Comparison of ENCODE assay signal across 8 mouse cellular contexts in the genomic region with DNA sequence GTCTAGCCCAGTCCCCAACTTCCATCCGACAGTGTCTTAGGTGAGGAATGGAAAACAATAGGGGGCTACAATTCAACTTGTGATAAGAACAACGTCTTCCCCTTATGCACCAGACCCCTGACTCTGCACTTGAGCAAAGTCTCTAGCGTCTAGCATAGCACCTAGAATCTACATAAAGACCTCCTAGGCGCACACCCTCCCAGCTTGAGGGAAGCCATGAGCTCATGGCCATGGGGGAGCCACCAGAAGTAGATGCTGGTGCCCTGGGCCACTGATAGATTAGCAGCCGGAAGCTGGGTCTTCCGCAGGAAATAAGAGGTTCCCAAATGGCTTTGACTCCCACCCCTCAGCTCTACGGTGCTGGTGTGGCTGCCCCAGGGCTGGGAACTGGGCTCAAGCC. TPM values are rescaled to one million over a fixed set of nuclear protein-coding genes. Genes with fewer than 3 reads are reported as not detected.
DNase-seq lines count a peak whose midpoint lies in the region; ATAC-seq and TF ChIP-seq lines count a peak whose summit lies in the region.

No protein-coding gene starts in this region.

- H3K4me3 ChIP-seq in lung, adult 2 months (replicated peaks; ENCODE audit: extremely low read depth, low read depth, low read length), result peak overlapping the region; percentile 74
- H3K4me3 ChIP-seq in cortical plate, adult 2 months (ENCODE audit: insufficient read depth, low read length), result peak overlapping the region; percentile 57
- H3K4me3 ChIP-seq in midbrain, embryonic 16.5 days (ENCODE audit: low read depth, low read length), result peak overlapping the region; percentile 95

- 10% methylated on average over 7 of the region's 7 CpGs for WGBS in lung, adult 2 months
- 27% methylated on average over 7 of the region's 7 CpGs for WGBS in midbrain, embryonic 16.5 days

- ATAC-seq in inflammation-experienced regulatory T-cells, adult 6 months, result peak; percentile 33
- peak; percentile 3; the same call in 1 of the 2 replicates for ATAC-seq in midbrain, embryonic 16.5 days

- H3K27ac ChIP-seq in cortical plate, adult 2 months (ENCODE audit: insufficient read depth, low read length), result peak overlapping the region; percentile 34; the same call in 1 of the 2 replicates
- no peak overlapping the region; the same call in 1 of the 2 replicates for H3K27ac ChIP-seq in midbrain, embryonic 16.5 days (ENCODE audit: low read length)

- TF ChIP-seq POLR2A in lung, adult 2 months (IDR thresholded peaks at IDR 0.05; ENCODE audit: borderline replicate concordance, extremely low read depth, low read depth, low read length), result no peak
- TF ChIP-seq POLR2A in cortical plate, adult 2 months (IDR thresholded peaks at IDR 0.05; ENCODE audit: extremely low read depth, insufficient read depth, low read length), result no peak

- no peak for TF ChIP-seq CTCF in lung, adult 2 months (IDR thresholded peaks at IDR 0.05; ENCODE audit: insufficient read depth, low read length)
- TF ChIP-seq CTCF in cortical plate, adult 2 months (IDR thresholded peaks at IDR 0.05; ENCODE audit: extremely low read depth, insufficient read depth, low read length), result no peak

- H3K9ac ChIP-seq in midbrain, embryonic 16.5 days (ENCODE audit: low read depth, low read length), result peak overlapping the region; percentile 98

- no peaks in the 10 kb centered on the region for H3K27me3 ChIP-seq in midbrain, embryonic 16.5 days (ENCODE audit: control insufficient read depth, insufficient read depth, low read depth, low read length)

- no peaks in the 10 kb centered on the region for H3K9me3 ChIP-seq in midbrain, embryonic 16.5 days (replicated peaks; ENCODE audit: control insufficient read depth, low read length, poor library complexity, severe bottlenecking)

- H3K4me1 ChIP-seq in lung, adult 2 months (ENCODE audit: control insufficient read depth, insufficient read depth, low read length), result peaks cover 17% of the 10 kb centered on the region
- H3K4me1 ChIP-seq in cortical plate, adult 2 months (ENCODE audit: control insufficient read depth, insufficient read depth, low read length), result peaks cover 6% of the 10 kb centered on the region
- peaks cover 31% of the 10 kb centered on the region for H3K4me1 ChIP-seq in midbrain, embryonic 16.5 days (ENCODE audit: control insufficient read depth, insufficient read depth, low read length)

- no peak for DNase-seq in lung, adult 2 months
- no peak for DNase-seq in lung, postnatal 14 days
- DNase-seq in cerebellum, adult 9-10 months, result no peak
- DNase-seq in cerebellum, postnatal 10 days, result no peak
- no peak for DNase-seq in urinary bladder, postnatal 25 days (ENCODE audit: low spot score)

- peak overlapping the region; percentile 90 for H3K4me2 ChIP-seq in midbrain, embryonic 16.5 days (ENCODE audit: low read length)

- peaks cover 6% of the 10 kb centered on the region; the same call in 1 of the 2 replicates for H3K36me3 ChIP-seq in midbrain, embryonic 16.5 days (ENCODE audit: control insufficient read depth, insufficient read depth, low read length)

RNA-seq across cellular contexts. Expression of a gene that starts 0.8 kb away (rescaled TPM):
- polyA plus RNA-seq in lung, adult 2 months (2012; rRNA removed), result 199 and 258 TPM in 2 replicates
- polyA plus RNA-seq in cortical plate, adult 2 months (2012; rRNA removed), result 180 and 187 TPM in 2 replicates
- 1 to 10 TPM; 3.1 to 5.9 (median 5.6) TPM for polyA plus RNA-seq in inflammation-experienced regulatory T-cells, adult 6 months (2017; shearing (Covaris generic))
- 174 and 190 TPM in 2 replicates for polyA plus RNA-seq in midbrain, embryonic 16.5 days (2015; fragmentation: Nextera tagmentation; extraction: Ambion mirVana)

RNA-seq across cellular contexts. Expression of a gene that starts 22.7 kb away (rescaled TPM):
- polyA plus RNA-seq in lung, adult 2 months (2012; rRNA removed), result 173 and 190 TPM in 2 replicates
- polyA plus RNA-seq in cortical plate, adult 2 months (2012; rRNA removed), result 9.6 and 10.9 TPM in 2 replicates
- polyA plus RNA-seq in inflammation-experienced regulatory T-cells, adult 6 months (2017; shearing (Covaris generic)), result not detected
- 121 and 141 TPM in 2 replicates for polyA plus RNA-seq in midbrain, embryonic 16.5 days (2015; fragmentation: Nextera tagmentation; extraction: Ambion mirVana)

RNA-seq across cellular contexts. Expression of a gene that starts 26.5 kb away (rescaled TPM):
- 97.5 and 143 TPM in 2 replicates for polyA plus RNA-seq in lung, adult 2 months (2012; rRNA removed)
- 276 and 282 TPM in 2 replicates for polyA plus RNA-seq in cortical plate, adult 2 months (2012; rRNA removed)
- polyA plus RNA-seq in inflammation-experienced regulatory T-cells, adult 6 months (2017; shearing (Covaris generic)), result 100 to 1,000 TPM; 275 to 381 (median 276) TPM
- 446 and 455 TPM in 2 replicates for polyA plus RNA-seq in midbrain, embryonic 16.5 days (2015; fragmentation: Nextera tagmentation; extraction: Ambion mirVana)

Comparison
In these comparisons a context has a peak if more than half of its experiments do, and no peak if none do; other contexts are left out.
1. RNA of a gene that starts 0.8 kb away (polyA plus RNA-seq): 199 to 258 TPM in lung, adult 2 months, 174 to 190 TPM in midbrain, embryonic 16.5 days and 180 to 187 TPM in cortical plate, adult 2 months; 3.1 to 5.9 TPM in inflammation-experienced regulatory T-cells, adult 6 months; every median in the first group is over 10 times any median in the second.
2. RNA of a gene that starts 22.7 kb away (polyA plus RNA-seq): 173 to 190 TPM in lung, adult 2 months and 121 to 141 TPM in midbrain, embryonic 16.5 days; 9.6 to 10.9 TPM in cortical plate, adult 2 months and not detected in inflammation-experienced regulatory T-cells, adult 6 months; every median in the first group is over 10 times any median in the second.
3. Peak in every context shown above with its lines, with median percentiles within 50 percentile points of each other: H3K4me3 ChIP-seq.